Mouse (Mus musculus): Measurements from ENCODE around the gene Gpsm3. TPM values are rescaled to one million over a fixed set of nuclear protein-coding genes. Genes with fewer than 3 reads are reported as not detected.

Gpsm3 gene
- polyA plus RNA-seq, 1 experiment from 2014 or later = 11.0 TPM

- Histone ChIP-seq H3K27ac (no peak overlapping the region), H3K9me3 (no peaks in the 10 kb centered on the region), H3K27me3 (ENCODE audit: insufficient read depth, poor library complexity, severe bottlenecking) (peaks cover 35% of the 10 kb centered on the region), H3K4me3 (no peak overlapping the region), H3K36me3 (no peaks in the 10 kb centered on the region), H3K4me1 (peaks cover 24% of the 10 kb centered on the region)
- DNase-seq (ENCODE audit: low spot score) = no peak
- WGBS = 65% methylated on average over 11 of the region's 11 CpGs
Measured at GRCm38 (mm10) chr17:34563354-34563753, 26.3 kb upstream of the Gpsm3 start.

DNA sequence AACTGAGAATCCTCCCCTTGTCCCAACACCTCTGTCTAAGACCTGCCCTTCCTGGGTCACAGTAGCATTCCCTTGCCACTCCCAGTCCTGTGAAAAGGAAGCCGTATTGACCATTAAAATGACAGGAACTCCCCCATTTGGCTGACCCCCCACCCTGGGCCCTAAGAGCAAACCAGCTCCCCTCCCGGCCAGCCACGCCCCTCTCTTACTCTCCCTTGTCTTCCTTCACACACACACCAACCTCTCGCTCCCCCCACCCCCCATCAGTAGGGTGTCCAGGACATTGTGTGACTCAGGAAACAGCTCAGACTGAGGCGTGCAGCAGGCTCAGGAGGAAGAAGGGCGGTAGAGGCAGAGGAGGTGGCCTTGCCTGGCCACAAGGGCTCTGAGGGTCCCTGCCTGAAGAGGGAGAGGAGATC lies 25.6 kb upstream of the Gpsm3 start, which contains the start of gene Notch4:
Gene Notch4, plus strand, starts transcription at position 266 of the 419 bp plus-strand sequence.
- WGBS = 5% methylated on average over 6 of the region's 6 CpGs

DNA sequence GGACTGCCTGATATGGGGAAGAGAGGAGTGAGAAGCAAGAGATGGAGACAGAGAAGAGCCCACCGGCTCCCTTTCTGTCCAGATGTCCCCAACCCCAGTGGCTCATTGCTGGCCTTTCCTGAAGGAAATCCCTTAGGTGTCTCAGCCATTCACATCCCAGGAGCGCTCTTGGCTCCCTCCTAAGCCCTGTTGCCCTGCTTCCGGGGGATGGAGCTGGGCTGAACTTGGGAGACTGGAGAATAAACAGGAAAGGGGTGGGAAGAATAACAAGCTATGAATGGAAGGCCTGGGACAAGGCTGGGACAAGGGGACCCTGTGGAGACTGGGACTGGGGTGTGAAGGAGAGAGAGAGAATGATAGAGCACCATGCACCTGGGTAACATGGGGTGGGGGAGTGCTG lies 24.8 kb upstream of the Gpsm3 start:
- Histone ChIP-seq H3K9me3 (no peaks in the 10 kb centered on the region), H3K4me3 (peak overlapping the region; percentile 36), H3K4me1 (peaks cover 24% of the 10 kb centered on the region), H3K36me3 (0 out of 2 replicates have a peak, but pooled peaks cover under 1% of the 10 kb centered on the region), H3K27ac (peak overlapping the region; percentile 77), H3K27me3 (ENCODE audit: insufficient read depth, poor library complexity, severe bottlenecking) (peaks cover 40% of the 10 kb centered on the region)
- 33% methylated on average over 3 of the region's 3 CpGs for WGBS
- DNase-seq (ENCODE audit: low spot score) = no peak

More for the DNA sequence above, 25.6 kb upstream of the Gpsm3 start, which contains the start of gene Notch4:
- H3K27me3 ChIP-seq (ENCODE audit: insufficient read depth, poor library complexity, severe bottlenecking) = peaks cover 39% of the 10 kb centered on the region
- DNase-seq (ENCODE audit: low spot score) = no peak
- peaks cover 24% of the 10 kb centered on the region for H3K4me1 ChIP-seq
- H3K9me3 ChIP-seq = no peaks in the 10 kb centered on the region
- H3K4me3 ChIP-seq = peak within 1 kb of the TSS; percentile 36
- no peaks in the 10 kb centered on the region for H3K36me3 ChIP-seq
- peak within 1 kb of the TSS; percentile 77 for H3K27ac ChIP-seq

- peaks cover 43% of the 10 kb centered on the region for H3K27me3 ChIP-seq (ENCODE audit: insufficient read depth, poor library complexity, severe bottlenecking)
- 66% methylated on average over 9 of the region's 9 CpGs for WGBS
Measured at GRCm38 (mm10) chr17:34567311-34567710, 22.3 kb upstream of the Gpsm3 start.

DNA sequence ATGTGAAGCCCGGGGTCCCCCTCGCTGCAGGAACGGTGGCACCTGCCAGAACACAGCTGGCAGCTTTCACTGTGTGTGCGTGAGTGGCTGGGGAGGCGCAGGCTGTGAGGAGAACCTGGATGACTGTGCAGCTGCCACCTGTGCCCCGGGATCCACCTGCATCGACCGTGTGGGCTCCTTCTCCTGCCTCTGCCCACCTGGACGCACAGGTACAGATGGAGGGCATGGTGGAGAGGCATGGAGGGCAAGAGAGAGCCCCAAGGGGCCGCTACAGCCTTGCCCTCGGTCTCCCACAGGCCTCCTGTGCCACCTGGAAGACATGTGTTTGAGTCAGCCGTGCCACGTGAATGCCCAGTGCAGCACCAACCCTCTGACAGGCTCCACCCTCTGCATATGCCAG lies 21.2 kb upstream of the Gpsm3 start:
- peaks cover 17% of the 10 kb centered on the region for H3K36me3 ChIP-seq
- H3K4me1 ChIP-seq = peaks cover 23% of the 10 kb centered on the region
- H3K4me3 ChIP-seq = no peak overlapping the region
- DNase-seq (ENCODE audit: low spot score) = no peak
- peaks cover 46% of the 10 kb centered on the region for H3K27me3 ChIP-seq (ENCODE audit: insufficient read depth, poor library complexity, severe bottlenecking)
- no peak overlapping the region for H3K27ac ChIP-seq
- 0 out of 2 replicates have a peak, but pooled peaks cover 4% of the 10 kb centered on the region for H3K9me3 ChIP-seq
- 71% methylated on average over 13 of the region's 13 CpGs for WGBS

More at GRCm38 (mm10) chr17:34567311-34567710, 22.3 kb upstream of the Gpsm3 start:
- Histone ChIP-seq H3K27ac (no peak overlapping the region), H3K4me1 (peaks cover 20% of the 10 kb centered on the region), H3K9me3 (0 out of 2 replicates have a peak, but pooled peaks cover 4% of the 10 kb centered on the region), H3K36me3 (peaks cover 17% of the 10 kb centered on the region), H3K4me3 (no peak overlapping the region)
- DNase-seq (ENCODE audit: low spot score) = no peak

- no peak for DNase-seq (ENCODE audit: low spot score)
- Histone ChIP-seq H3K4me3 (no peak overlapping the region), H3K9me3 (0 out of 2 replicates have a peak, but pooled peaks cover 4% of the 10 kb centered on the region), H3K27ac (no peak overlapping the region), H3K27me3 (ENCODE audit: insufficient read depth, poor library complexity, severe bottlenecking) (peaks cover 49% of the 10 kb centered on the region), H3K4me1 (peaks cover 12% of the 10 kb centered on the region), H3K36me3 (peaks cover 21% of the 10 kb centered on the region)
- 68% methylated on average over 4 of the region's 4 CpGs for WGBS
Measured at GRCm38 (mm10) chr17:34569919-34570318, 19.7 kb upstream of the Gpsm3 start.

GRCm38 (mm10) chr17:34571875-34572274 lies 17.7 kb upstream of the Gpsm3 start:
- WGBS = 13% methylated on average over 5 of the region's 5 CpGs
- peaks cover 21% of the 10 kb centered on the region for H3K36me3 ChIP-seq
- 0 out of 2 replicates have a peak, but pooled peaks cover 4% of the 10 kb centered on the region for H3K9me3 ChIP-seq
- DNase-seq (ENCODE audit: low spot score) = no peak
- no peak overlapping the region for H3K4me3 ChIP-seq
- peaks cover 31% of the 10 kb centered on the region for H3K27me3 ChIP-seq (ENCODE audit: insufficient read depth, poor library complexity, severe bottlenecking)
- no peak overlapping the region for H3K27ac ChIP-seq
- peaks cover 10% of the 10 kb centered on the region; the same call in 1 of the 2 replicates for H3K4me1 ChIP-seq

GRCm38 (mm10) chr17:34572361-34572760 lies 17.2 kb upstream of the Gpsm3 start:
- no peak overlapping the region for H3K27ac ChIP-seq
- peaks cover 26% of the 10 kb centered on the region for H3K27me3 ChIP-seq (ENCODE audit: insufficient read depth, poor library complexity, severe bottlenecking)
- WGBS = 18% methylated on average over 15 of the region's 15 CpGs
- 0 out of 2 replicates have a peak, but pooled peaks cover 4% of the 10 kb centered on the region for H3K9me3 ChIP-seq
- H3K4me3 ChIP-seq = no peak overlapping the region
- DNase-seq (ENCODE audit: low spot score) = no peak
- H3K36me3 ChIP-seq = peaks cover 24% of the 10 kb centered on the region
- peaks cover 10% of the 10 kb centered on the region; the same call in 1 of the 2 replicates for H3K4me1 ChIP-seq

- no peak overlapping the region for H3K27ac ChIP-seq
- H3K4me1 ChIP-seq = peaks cover 10% of the 10 kb centered on the region; the same call in 1 of the 2 replicates
- H3K27me3 ChIP-seq (ENCODE audit: insufficient read depth, poor library complexity, severe bottlenecking) = peaks cover 9% of the 10 kb centered on the region; the same call in 1 of the 2 replicates
- 0 out of 2 replicates have a peak, but pooled peaks cover 4% of the 10 kb centered on the region for H3K9me3 ChIP-seq
- H3K36me3 ChIP-seq = peaks cover 15% of the 10 kb centered on the region; the same call in 1 of the 2 replicates
- H3K4me3 ChIP-seq = no peak overlapping the region
- no peak for DNase-seq (ENCODE audit: low spot score)
- 73% methylated on average over 5 of the region's 5 CpGs for WGBS
Measured at GRCm38 (mm10) chr17:34576577-34576976, 13.0 kb upstream of the Gpsm3 start.

DNA sequence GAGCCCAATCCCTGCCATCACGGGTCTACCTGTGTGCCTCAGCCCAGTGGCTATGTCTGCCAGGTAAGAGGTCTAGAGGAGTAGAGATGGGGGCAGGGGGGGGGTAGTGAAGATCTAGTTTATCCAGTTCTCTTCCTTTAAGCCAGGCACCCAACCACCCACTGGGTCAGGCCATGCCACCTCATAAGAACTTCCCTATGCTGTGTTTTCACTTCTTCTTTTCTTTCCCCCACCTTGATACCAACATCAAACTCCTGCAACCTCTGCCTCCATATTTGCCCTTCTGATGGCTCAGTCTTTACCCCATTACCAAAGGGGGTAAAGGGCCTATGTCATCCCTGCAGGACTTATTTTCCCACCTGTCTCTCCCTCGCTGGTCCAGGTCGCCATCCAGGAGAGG lies 11.5 kb upstream of the Gpsm3 start:
- Histone ChIP-seq H3K27ac (no peak overlapping the region), H3K9me3 (no peaks in the 10 kb centered on the region), H3K4me3 (no peak overlapping the region), H3K27me3 (ENCODE audit: insufficient read depth, poor library complexity, severe bottlenecking) (peaks cover 14% of the 10 kb centered on the region), H3K36me3 (0 out of 2 replicates have a peak, but pooled peaks cover 11% of the 10 kb centered on the region), H3K4me1 (peaks cover 6% of the 10 kb centered on the region; the same call in 1 of the 2 replicates)
- DNase-seq (ENCODE audit: low spot score) = no peak
- WGBS = 88% methylated on average over 3 of the region's 3 CpGs

GRCm38 (mm10) chr17:34582528-34582927 lies 7.1 kb upstream of the Gpsm3 start:
- no peak for DNase-seq (ENCODE audit: low spot score)
- no peaks in the 10 kb centered on the region for H3K9me3 ChIP-seq
- no peak overlapping the region for H3K27ac ChIP-seq
- WGBS = 76% methylated on average over 12 of the region's 12 CpGs
- H3K27me3 ChIP-seq (ENCODE audit: insufficient read depth, poor library complexity, severe bottlenecking) = peaks cover 14% of the 10 kb centered on the region
- H3K36me3 ChIP-seq = 0 out of 2 replicates have a peak, but pooled peaks cover 4% of the 10 kb centered on the region
- peaks cover 17% of the 10 kb centered on the region for H3K4me1 ChIP-seq
- no peak overlapping the region for H3K4me3 ChIP-seq

- 0 out of 2 replicates have a peak, but pooled peaks cover 4% of the 10 kb centered on the region for H3K36me3 ChIP-seq
- H3K27me3 ChIP-seq (ENCODE audit: insufficient read depth, poor library complexity, severe bottlenecking) = peaks cover 14% of the 10 kb centered on the region
- no peaks in the 10 kb centered on the region for H3K9me3 ChIP-seq
- no peak for DNase-seq (ENCODE audit: low spot score)
- H3K27ac ChIP-seq = 0 out of 2 replicates have a peak overlapping the region, but pooled peaks have one; percentile 13
- WGBS = 51% methylated on average over 7 of the region's 7 CpGs
- H3K4me1 ChIP-seq = peaks cover 24% of the 10 kb centered on the region
- no peak overlapping the region for H3K4me3 ChIP-seq
Measured at GRCm38 (mm10) chr17:34583397-34583796, 6.2 kb upstream of the Gpsm3 start.

DNA sequence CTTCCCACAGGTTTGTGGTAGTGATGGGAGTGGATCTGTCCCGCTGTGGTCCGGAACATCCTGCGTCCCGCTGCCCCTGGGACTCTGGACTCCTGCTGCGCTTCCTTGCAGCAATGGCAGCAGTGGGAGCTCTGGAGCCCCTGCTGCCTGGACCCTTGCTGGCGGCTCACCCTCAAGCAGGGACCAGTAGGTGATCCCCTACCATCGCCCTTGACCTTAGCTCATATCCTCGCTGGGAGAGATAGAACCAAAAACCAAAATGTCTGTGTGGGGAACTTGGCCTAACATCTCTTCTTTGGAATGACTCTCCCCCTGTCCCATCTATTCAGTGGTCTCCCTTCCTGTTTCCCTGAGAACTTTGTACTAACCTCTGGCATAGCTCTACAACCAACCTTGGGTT lies 5.8 kb upstream of the Gpsm3 start:
- DNase-seq (ENCODE audit: low spot score) = no peak
- Histone ChIP-seq H3K4me1 (peaks cover 28% of the 10 kb centered on the region), H3K36me3 (0 out of 2 replicates have a peak, but pooled peaks cover 3% of the 10 kb centered on the region), H3K4me3 (no peak overlapping the region), H3K27me3 (ENCODE audit: insufficient read depth, poor library complexity, severe bottlenecking) (peaks cover 14% of the 10 kb centered on the region), H3K9me3 (no peaks in the 10 kb centered on the region), H3K27ac (no peak overlapping the region)
- 80% methylated on average over 8 of the region's 8 CpGs for WGBS
